Mouse (Mus musculus) Muller cell, postnatal 12 days (primary cell): ENCODE results near the gene Cdk5.

ENCODE experiments used
- DNase-seq: peaks from one replicate; pipeline ENCODE4 v3.0.0-alpha.2; 2015; ENCODE audit errors: inconsistent ontology term

The Cdk5 gene

DNA sequence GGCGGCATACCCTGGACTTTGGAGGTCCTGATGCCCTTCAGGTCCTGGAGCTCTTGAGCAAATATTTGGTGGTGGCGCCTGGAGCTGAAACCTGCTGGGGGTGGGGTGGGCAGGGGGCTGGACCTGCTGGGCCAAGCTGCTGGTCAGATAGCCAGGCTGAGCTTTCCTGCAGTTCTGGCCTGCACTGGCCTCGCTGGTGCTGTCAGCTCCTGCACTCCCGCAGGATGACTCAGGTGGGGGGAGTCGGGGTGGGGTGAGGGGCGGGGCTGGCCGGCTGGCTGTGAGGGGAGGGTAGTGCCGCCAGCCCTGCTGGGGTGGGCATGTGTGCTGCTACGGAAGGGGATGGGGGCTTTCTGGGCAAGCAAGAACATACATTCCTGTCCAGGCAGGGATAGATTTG lies 5.3 kb upstream of the Cdk5 start:
- DNase-seq, result no peak

DNA sequence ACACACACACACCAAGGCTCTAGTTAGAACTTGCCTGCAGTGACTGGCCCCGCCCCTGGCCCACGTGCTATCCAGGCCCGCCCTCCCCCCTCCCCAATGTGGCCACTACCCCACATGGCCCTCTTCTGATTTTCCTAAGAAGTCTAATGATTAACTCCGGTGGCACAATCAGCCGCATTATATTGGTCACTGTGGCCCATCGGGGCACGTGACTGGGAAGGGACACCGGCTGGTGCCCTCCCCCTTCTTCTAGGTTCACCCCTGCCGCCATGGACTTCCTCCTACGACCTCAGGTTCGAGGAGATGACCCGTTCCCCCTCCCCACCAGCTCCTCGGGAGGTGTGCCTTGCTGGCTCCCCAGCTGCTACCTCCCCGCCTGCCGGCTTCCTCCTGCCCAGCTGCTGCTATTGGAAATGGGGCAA lies 4.7 kb upstream of the Cdk5 start:
- DNase-seq, result no peak

- no peak for DNase-seq
These were observed 3.9 kb upstream of the Cdk5 start for GRCm38 (mm10) chr5:24427285-24427633.

DNA sequence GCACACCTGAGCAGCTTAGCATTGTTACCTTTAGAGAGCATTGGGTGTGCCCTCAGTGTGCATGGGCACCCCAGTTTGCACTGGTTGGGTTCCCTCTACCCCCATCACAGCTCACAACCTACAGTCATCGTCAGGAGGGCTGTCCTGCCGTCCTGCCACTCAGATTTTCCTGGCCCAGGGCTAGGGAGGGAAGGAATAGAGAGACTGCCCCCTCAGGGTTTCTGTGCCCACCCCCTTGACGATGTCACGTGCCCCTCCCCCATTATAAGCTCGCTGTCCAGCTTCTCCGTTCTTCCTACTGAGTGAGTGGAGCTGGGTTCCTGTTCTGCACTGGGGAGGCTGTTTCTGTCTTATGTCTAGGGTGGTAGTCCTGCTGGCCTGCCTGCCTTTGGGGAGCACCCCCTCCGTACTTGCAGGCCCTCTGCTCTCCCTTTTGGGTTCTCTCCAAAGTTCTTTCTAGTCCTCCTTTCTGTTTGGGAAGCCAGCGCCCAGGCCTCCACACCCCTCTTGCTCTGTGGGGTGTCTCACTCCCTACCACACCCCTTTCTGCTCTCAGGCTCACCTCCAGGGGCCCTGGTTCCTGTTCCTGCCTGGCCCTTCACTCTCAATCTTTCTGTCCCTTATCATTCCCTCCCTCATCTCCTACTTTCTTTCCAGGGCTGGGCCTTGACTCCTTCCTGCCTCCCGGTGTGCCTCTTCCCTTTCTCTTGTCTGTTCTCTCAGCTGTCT lies 3.4 kb upstream of the Cdk5 start:
- no peak for DNase-seq

DNA sequence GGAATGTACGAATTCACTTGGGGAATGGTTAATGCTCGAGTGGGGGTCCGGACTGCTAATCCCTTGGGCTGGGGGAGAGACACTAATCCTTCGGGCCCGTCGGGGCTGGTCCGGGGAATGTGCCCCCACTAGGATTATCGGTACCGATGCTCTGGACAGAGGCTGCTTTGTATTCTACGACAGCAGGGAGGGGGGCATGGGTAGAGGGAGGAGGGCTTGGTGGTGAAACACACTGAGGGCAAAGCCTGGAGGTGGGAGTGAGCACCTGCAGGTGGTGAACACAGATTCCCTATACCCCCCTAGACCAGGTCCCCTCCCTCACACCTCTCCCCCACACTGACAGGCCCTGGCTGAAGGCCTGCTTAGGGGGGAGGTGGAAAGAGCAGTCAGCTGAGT lies 2.7 kb upstream of the Cdk5 start:
- peak; percentile 65 for DNase-seq

- no peak for DNase-seq
These were observed 2.2 kb upstream of the Cdk5 start for GRCm38 (mm10) chr5:24425421-24426036.

- peak; percentile 95 for DNase-seq
These were observed 1.6 kb upstream of the Cdk5 start for GRCm38 (mm10) chr5:24424861-24425411.

DNA sequence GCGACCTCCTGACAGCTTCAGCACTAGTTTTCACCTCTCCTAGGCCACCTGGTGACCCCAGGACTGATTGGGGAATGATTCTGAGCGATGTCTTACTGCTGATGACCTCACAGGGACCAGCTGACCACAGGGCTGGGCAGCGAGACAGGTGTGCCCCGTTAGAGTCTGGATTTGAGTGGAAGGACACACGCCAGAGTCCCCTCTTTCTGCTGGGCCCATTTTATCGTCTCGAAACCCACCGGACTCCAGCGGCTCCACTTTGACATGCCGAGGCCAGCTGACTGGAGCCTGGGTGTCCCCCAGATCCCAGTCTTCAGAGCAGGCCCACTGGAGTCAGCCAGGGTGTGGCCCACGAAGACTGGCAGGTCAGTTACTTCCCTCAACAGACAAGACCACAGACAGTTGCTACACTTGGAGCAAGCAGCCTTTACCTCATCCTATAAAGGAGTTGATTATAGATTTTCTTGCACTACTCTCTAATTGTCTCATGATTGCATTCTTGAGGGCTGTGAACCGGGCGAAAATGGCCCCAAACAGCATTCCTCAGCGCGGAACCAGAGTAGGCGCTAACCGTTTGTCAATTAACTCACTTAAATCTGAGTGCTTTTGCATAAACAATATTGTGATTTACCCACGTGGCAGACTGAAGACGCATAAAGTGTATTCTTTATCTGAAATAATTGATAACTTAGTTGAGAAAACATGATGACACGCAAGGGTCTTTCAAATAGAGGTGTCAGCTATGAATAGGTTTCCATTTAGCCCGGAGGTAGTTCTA lies 863 bp upstream of the Cdk5 start:
- peak; percentile 65 for DNase-seq

- DNase-seq, result no peak
These were observed 2.9 kb downstream of the Cdk5 start for GRCm38 (mm10) chr5:24420381-24420780.

DNA sequence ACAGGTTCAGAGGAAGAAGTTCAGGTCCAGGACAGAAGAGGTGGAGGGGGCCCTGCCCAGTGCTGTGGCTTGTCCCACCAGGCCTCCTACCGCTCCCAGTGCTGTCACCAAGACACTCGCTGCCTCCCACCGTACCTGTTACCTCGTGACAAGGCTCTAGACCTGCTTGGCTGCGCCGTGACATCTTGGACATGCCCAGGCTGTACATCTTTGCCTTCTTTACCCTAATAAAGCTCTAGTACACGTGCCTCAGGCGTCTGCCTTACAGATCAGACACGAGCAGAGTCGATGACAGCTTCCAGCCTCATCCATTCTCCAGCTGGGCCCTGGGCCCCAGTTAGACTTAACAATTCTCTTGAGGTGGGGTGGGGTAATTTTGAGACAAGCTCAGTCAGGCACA lies 5.7 kb downstream of the Cdk5 start:
- no peak for DNase-seq

GRCm38 (mm10) chr5:24416222-24416736 lies 7.1 kb downstream of the Cdk5 start:
- DNase-seq, result peak; percentile 64

DNA sequence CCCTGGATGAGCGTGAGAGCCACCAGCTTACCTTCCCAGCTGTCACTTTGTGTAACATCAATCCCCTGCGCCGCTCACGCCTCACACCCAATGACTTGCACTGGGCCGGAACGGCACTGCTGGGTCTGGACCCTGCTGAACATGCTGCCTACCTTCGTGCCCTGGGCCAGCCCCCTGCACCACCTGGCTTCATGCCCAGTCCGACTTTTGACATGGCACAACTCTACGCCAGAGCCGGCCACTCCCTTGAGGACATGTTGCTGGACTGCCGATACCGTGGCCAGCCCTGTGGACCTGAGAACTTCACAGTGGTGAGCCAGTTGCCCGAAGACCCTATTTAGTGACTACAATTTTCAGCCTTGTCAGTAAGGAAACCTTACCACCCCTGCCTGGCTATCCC lies 9.4 kb downstream of the Cdk5 start:
- DNase-seq, result no peak

DNA sequence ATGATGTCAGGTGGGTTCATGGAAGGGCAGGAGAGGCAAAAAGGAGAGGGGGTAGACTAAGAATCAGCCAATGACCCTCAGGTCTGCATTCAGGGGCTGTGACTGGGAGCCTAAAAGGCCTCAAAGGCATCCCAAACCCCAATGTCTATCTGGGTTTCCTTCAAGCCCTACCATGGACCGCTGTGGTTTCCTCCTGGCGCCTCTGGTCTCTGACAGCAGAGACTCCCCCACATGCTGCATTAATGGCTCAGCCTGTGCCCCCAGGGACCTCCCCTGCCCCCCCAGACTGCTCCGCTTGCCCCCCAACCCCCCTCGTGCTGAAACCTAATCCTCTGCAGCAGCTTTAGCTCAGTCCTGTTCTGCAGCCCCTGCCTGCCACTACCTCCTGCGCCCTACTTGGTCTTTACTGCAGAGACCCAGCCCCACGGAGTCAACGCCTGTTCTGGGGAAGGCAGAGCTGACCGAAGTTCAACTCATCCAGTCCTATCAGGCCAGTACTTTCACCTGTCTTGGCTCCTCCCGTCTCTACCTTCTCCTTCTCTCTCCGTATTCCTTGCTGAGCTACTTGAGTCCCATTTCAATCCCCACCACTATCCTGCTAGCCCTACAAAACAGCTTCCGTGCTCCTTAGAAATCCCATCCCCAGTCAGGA lies 10.2 kb downstream of the Cdk5 start, which contains the start of gene Asic3:
TSS of gene Asic3 (plus strand) at position 351 of the 652 bp plus-strand sequence.
- no peak for DNase-seq

- peak; percentile 82 for DNase-seq
These were observed 11.3 kb downstream of the Cdk5 start for GRCm38 (mm10) chr5:24412063-24412462.

GRCm38 (mm10) chr5:24409466-24409865 lies 13.9 kb downstream of the Cdk5 start:
- no peak for DNase-seq

DNA sequence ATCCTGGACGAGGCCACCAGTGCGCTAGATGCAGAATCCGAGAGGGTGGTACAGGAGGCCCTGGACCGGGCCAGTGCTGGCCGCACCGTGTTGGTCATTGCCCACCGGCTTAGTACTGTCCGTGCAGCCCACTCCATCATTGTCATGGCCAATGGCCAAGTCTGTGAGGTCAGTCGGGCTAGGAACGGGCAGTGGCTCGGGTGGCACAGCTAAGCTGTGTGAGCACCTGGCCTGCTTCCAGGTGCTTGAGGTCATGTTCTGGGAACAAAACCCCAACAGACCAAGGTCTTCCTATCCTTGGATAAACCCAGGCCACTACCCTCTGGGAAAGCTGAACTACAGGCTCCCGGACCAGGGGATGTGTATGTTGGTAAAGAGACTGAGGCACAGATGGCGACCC lies 14.7 kb downstream of the Cdk5 start:
- no peak for DNase-seq

DNA sequence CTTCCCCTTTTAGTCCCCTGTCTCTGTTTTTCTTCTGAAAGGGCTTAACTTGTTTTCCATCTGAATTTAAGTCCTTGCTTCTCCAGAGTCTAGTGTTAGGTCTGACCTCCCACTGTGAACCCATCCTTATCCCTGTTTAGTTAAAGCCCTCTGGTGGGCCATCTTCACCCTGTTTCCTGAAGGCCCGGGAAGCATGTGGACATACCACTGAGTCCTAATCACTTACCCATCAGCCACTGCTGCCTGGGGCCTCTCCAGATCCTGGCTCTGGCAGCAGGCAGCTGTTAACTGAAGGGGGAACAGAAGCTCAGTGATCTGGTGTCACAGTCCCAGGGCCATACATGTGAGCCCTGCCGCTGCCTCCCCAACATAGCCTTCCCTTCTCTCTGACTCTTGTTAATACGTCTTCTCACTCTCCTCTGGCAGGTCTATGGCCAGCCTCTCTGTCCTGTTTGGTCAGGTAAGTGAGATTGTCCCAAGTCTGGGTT lies 17.9 kb downstream of the Cdk5 start:
- no peak for DNase-seq

- DNase-seq, result peak; percentile 92
These were observed 18.6 kb downstream of the Cdk5 start for GRCm38 (mm10) chr5:24404594-24405360.

DNA sequence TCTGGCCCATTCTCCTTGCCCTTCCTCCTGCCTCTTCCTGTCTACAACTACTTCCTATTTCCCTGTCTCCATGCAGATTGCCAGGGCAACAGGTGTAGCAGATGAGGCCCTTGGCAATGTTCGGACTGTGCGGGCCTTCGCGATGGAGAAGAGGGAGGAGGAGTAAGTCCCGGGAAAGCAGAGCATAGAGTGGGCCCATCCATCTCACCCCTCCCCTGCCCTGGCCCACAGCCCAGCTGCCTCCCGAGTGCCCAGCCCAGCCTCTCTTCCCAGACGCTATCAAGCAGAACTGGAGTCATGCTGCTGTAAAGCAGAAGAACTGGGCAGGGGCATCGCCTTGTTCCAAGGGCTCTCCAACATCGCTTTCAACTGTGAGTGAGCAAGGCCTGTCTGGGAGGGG lies 21.4 kb downstream of the Cdk5 start:
- peak; percentile 46 for DNase-seq

DNA sequence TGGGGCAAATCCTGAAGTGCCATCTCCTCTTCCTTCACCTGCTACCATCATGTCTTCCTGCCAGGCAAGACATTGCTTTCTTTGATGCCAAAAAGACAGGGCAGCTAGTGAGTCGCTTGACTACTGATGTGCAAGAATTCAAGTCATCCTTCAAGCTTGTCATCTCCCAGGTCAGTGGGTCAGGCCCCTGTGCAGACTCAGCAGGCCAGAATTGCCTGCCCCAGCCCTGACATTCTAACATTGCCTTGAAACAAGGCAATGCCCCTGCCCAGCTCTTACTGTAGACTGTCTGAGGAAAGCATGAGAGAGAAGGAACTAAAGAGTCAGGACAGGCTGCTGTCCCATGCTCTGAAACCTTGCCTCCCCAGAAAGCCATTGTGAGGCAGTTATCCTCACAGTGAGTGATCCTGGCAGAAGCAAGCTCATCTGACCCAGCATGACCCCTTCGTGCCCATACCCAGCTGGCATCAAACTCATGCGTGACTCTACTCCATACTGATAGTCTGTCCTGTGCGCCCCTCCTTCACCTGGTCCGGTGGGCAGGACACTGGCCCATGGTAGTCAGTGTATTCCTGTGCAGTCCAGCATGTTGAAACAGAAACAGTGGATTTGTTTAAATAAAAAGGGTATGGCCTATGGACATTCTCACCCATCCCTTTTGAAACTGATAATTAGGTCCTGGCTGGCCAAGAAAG lies 22.3 kb downstream of the Cdk5 start:
- DNase-seq, result no peak
